Mouse (Mus musculus): Measurements from ENCODE around the gene Ehd2. TPM values are rescaled to one million over a fixed set of nuclear protein-coding genes. Genes with fewer than 3 reads are reported as not detected.

Ehd2 gene
- polyA plus RNA-seq, 1 experiment = not detected

GRCm38 (mm10) chr7:15945211-15945610 lies 22.2 kb downstream of the Ehd2 start:
- peaks cover 21% of the 10 kb centered on the region for H3K4me1 ChIP-seq (ENCODE audit: control insufficient read depth, insufficient read depth, low read length)
- 3% methylated on average over 8 of the region's 8 CpGs for WGBS
- H3K4me3 ChIP-seq (ENCODE audit: insufficient read depth, low read depth, low read length) = peak overlapping the region; percentile 62
- TF ChIP-seq POLR2A (IDR thresholded peaks at IDR 0.05; ENCODE audit: insufficient read depth, low read depth, low read length) (no peak), CTCF (IDR thresholded peaks at IDR 0.05; ENCODE audit: insufficient read depth, low read depth, low read length) (no peak)
- no peak overlapping the region for H3K27ac ChIP-seq (ENCODE audit: insufficient read depth, low read depth, low read length)

- H3K27ac ChIP-seq (ENCODE audit: insufficient read depth, low read depth, low read length) = no peak overlapping the region
- peaks cover 21% of the 10 kb centered on the region for H3K4me1 ChIP-seq (ENCODE audit: control insufficient read depth, insufficient read depth, low read length)
- 83% methylated on average over 1 of the region's 1 CpGs for WGBS
- H3K4me3 ChIP-seq (ENCODE audit: insufficient read depth, low read depth, low read length) = no peak overlapping the region
- TF ChIP-seq CTCF (IDR thresholded peaks at IDR 0.05; ENCODE audit: insufficient read depth, low read depth, low read length) (no peak), POLR2A (IDR thresholded peaks at IDR 0.05; ENCODE audit: insufficient read depth, low read depth, low read length) (no peak)
Observed at GRCm38 (mm10) chr7:15944311-15944710, 23.1 kb downstream of the Ehd2 start.

GRCm38 (mm10) chr7:15938621-15939020 lies 28.7 kb downstream of the Ehd2 start:
- Histone ChIP-seq H3K4me3 (ENCODE audit: insufficient read depth, low read depth, low read length) (no peak overlapping the region), H3K4me1 (ENCODE audit: control insufficient read depth, insufficient read depth, low read length) (peaks cover 2% of the 10 kb centered on the region; the same call in 1 of the 2 replicates), H3K27ac (ENCODE audit: insufficient read depth, low read depth, low read length) (no peak overlapping the region)
- WGBS = 87% methylated on average over 3 of the region's 3 CpGs
- TF ChIP-seq POLR2A (IDR thresholded peaks at IDR 0.05; ENCODE audit: insufficient read depth, low read depth, low read length) = no peak
- TF ChIP-seq CTCF (IDR thresholded peaks at IDR 0.05; ENCODE audit: insufficient read depth, low read depth, low read length) = no peak

GRCm38 (mm10) chr7:15937491-15937890 lies 29.9 kb downstream of the Ehd2 start:
- 88% methylated on average over 5 of the region's 5 CpGs for WGBS
- Histone ChIP-seq H3K27ac (ENCODE audit: insufficient read depth, low read depth, low read length) (no peak overlapping the region), H3K4me3 (ENCODE audit: insufficient read depth, low read depth, low read length) (no peak overlapping the region), H3K4me1 (ENCODE audit: control insufficient read depth, insufficient read depth, low read length) (no peaks in the 10 kb centered on the region)
- TF ChIP-seq CTCF (IDR thresholded peaks at IDR 0.05; ENCODE audit: insufficient read depth, low read depth, low read length) = no peak

GRCm38 (mm10) chr7:15933437-15934359 lies 33.7 kb downstream of the Ehd2 start:
- H3K4me1 ChIP-seq (ENCODE audit: control insufficient read depth, insufficient read depth, low read length) = no peaks in the 10 kb centered on the region
- WGBS = 52% methylated on average over 16 of the region's 16 CpGs
- no peak overlapping the region for H3K4me3 ChIP-seq (ENCODE audit: insufficient read depth, low read depth, low read length)
- no peak overlapping the region for H3K27ac ChIP-seq (ENCODE audit: insufficient read depth, low read depth, low read length)
- TF ChIP-seq POLR2A (IDR thresholded peaks at IDR 0.05; ENCODE audit: insufficient read depth, low read depth, low read length) (no peak), CTCF (IDR thresholded peaks at IDR 0.05; ENCODE audit: insufficient read depth, low read depth, low read length) (no peak)

GRCm38 (mm10) chr7:15931635-15932034 lies 35.7 kb downstream of the Ehd2 start:
- Histone ChIP-seq H3K4me3 (ENCODE audit: insufficient read depth, low read depth, low read length) (no peak overlapping the region), H3K27ac (ENCODE audit: insufficient read depth, low read depth, low read length) (no peak overlapping the region), H3K4me1 (ENCODE audit: control insufficient read depth, insufficient read depth, low read length) (no peaks in the 10 kb centered on the region)
- no peak for TF ChIP-seq POLR2A (IDR thresholded peaks at IDR 0.05; ENCODE audit: insufficient read depth, low read depth, low read length)
- TF ChIP-seq CTCF (IDR thresholded peaks at IDR 0.05; ENCODE audit: insufficient read depth, low read depth, low read length) = no peak
- 59% methylated on average over 3 of the region's 3 CpGs for WGBS

- Histone ChIP-seq H3K27ac (ENCODE audit: insufficient read depth, low read depth, low read length) (no peak overlapping the region), H3K4me1 (ENCODE audit: control insufficient read depth, insufficient read depth, low read length) (no peaks in the 10 kb centered on the region), H3K4me3 (ENCODE audit: insufficient read depth, low read depth, low read length) (no peak overlapping the region)
- WGBS = 76% methylated on average over 2 of the region's 2 CpGs
- no peak for TF ChIP-seq POLR2A (IDR thresholded peaks at IDR 0.05; ENCODE audit: insufficient read depth, low read depth, low read length)
- TF ChIP-seq CTCF (IDR thresholded peaks at IDR 0.05; ENCODE audit: insufficient read depth, low read depth, low read length) = no peak
Observed at GRCm38 (mm10) chr7:15930543-15930942, 36.8 kb downstream of the Ehd2 start.

- no peak overlapping the region for H3K27ac ChIP-seq (ENCODE audit: insufficient read depth, low read depth, low read length)
- TF ChIP-seq POLR2A (IDR thresholded peaks at IDR 0.05; ENCODE audit: insufficient read depth, low read depth, low read length) (no peak), CTCF (IDR thresholded peaks at IDR 0.05; ENCODE audit: insufficient read depth, low read depth, low read length) (peak; percentile 38; the same call in 1 of the 2 replicates)
- 43% methylated on average over 4 of the region's 4 CpGs for WGBS
- no peak overlapping the region for H3K4me3 ChIP-seq (ENCODE audit: insufficient read depth, low read depth, low read length)
- H3K4me1 ChIP-seq (ENCODE audit: control insufficient read depth, insufficient read depth, low read length) = no peaks in the 10 kb centered on the region
Observed at GRCm38 (mm10) chr7:15929910-15930309, 37.5 kb downstream of the Ehd2 start.

GRCm38 (mm10) chr7:15922220-15922773 lies 45.1 kb downstream of the Ehd2 start, which contains the start of gene Selenow:
TSS of gene Selenow (minus strand) at chr7:15922402.
- under 1% methylated on average over 33 of the region's 33 CpGs for WGBS
- no peak for TF ChIP-seq CTCF (IDR thresholded peaks at IDR 0.05; ENCODE audit: insufficient read depth, low read depth, low read length)
- peak; percentile 90 for TF ChIP-seq POLR2A (IDR thresholded peaks at IDR 0.05; ENCODE audit: insufficient read depth, low read depth, low read length)
- H3K4me1 ChIP-seq (ENCODE audit: control insufficient read depth, insufficient read depth, low read length) = peaks cover 15% of the 10 kb centered on the region
- peak within 1 kb of the TSS; percentile 75 for H3K4me3 ChIP-seq (ENCODE audit: insufficient read depth, low read depth, low read length)
- peak within 1 kb of the TSS; percentile 94 for H3K27ac ChIP-seq (ENCODE audit: insufficient read depth, low read depth, low read length)

Data from olfactory bulb, adult 2 months (tissue).